ENCODE assay signal across 8 mouse cellular contexts in the genomic region with DNA sequence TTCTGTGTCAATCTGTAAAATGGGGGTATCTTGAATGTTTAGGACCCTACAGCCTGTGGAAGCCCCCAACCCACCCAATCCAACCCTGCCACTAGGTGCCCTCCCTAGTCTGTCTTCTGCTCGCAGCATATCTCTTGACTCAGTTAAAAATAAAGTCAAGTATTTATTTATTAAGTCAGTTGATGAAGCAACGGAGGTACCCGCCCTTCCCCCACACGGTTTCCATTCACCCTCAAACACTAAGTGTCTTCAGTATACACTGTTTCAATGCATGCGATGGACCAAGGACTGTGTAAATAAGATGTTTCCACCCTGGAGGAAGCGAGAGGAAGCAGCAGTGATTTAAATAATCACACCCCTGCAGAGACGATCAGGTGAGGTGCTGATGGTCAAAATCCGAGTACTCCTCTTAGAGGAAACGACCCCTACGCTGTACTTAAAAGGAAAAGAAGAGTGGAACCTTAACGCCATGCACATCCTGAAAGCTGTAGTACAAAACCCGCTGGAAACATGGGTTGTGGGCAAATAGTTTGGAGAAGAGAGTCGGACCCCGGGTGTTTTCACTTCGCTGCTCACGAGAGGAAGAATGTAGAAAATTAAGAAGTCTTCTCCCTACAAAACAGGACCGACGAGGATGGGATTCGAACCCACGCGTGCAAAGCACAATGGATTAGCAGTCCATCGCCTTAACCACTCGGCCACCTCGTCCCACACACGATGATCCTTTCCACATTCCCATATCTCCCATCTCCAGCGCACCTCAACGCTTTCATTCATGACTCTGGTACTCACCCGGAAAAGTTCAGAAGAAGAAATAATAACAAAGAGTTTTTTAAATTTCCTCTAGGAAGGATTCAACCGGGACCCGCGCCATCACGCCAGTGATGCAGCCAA. TPM values are rescaled to one million over a fixed set of nuclear protein-coding genes. Genes with fewer than 3 reads are reported as not detected.
DNase-seq lines count a peak whose midpoint lies in the region; ATAC-seq and TF ChIP-seq lines count a peak whose summit lies in the region.

No protein-coding gene starts in this region.

- TF ChIP-seq EP300 in lung, postnatal 0 days (IDR thresholded peaks at IDR 0.05): no peak

- H3K9me3 ChIP-seq in G1E (replicated peaks): no peaks in the 10 kb centered on the region
- H3K9me3 ChIP-seq in forebrain, postnatal 0 days (ENCODE audit: low read length): no peaks in the 10 kb centered on the region
- no peaks in the 10 kb centered on the region for H3K9me3 ChIP-seq in lung, postnatal 0 days (ENCODE audit: low read length)

- peaks cover 9% of the 10 kb centered on the region for H3K36me3 ChIP-seq in G1E (replicated peaks)
- peaks cover 5% of the 10 kb centered on the region; the same call in 1 of the 2 replicates for H3K36me3 ChIP-seq in forebrain, postnatal 0 days (ENCODE audit: insufficient read depth)
- no peaks in the 10 kb centered on the region for H3K36me3 ChIP-seq in lung, postnatal 0 days (ENCODE audit: insufficient read depth, low read length)

- TF ChIP-seq CTCF in G1E (IDR thresholded peaks at IDR 0.05; ENCODE audit: low read depth, low read length): no peak
- TF ChIP-seq CTCF in forebrain, postnatal 0 days (IDR thresholded peaks at IDR 0.05; ENCODE audit: low read depth): no peak
- TF ChIP-seq CTCF in lung, postnatal 0 days (IDR thresholded peaks at IDR 0.05): peak; percentile 0; the same call in 1 of the 2 replicates

- ATAC-seq in G1E (ENCODE audit: extremely low read depth, insufficient number of reproducible peaks, low FRiP score, poor library complexity, severe bottlenecking): no peak
- peak; percentile 16; the same call in 1 of the 2 replicates for ATAC-seq in cerebellum, adult (ENCODE audit: insufficient number of reproducible peaks, low FRiP score, low TSS enrichment)
- ATAC-seq in forebrain, postnatal 0 days: peak; percentile 44
- peak; percentile 15; the same call in 1 of the 2 replicates for ATAC-seq in lung, postnatal 0 days

- no peaks in the 10 kb centered on the region for H3K27me3 ChIP-seq in G1E (ENCODE audit: insufficient read depth, low read length)
- no peaks in the 10 kb centered on the region for H3K27me3 ChIP-seq in forebrain, postnatal 0 days (ENCODE audit: insufficient read depth, low read length)
- H3K27me3 ChIP-seq in lung, postnatal 0 days (replicated peaks; ENCODE audit: insufficient read depth, low read length): no peaks in the 10 kb centered on the region

- H3K27ac ChIP-seq in forebrain, postnatal 0 days (ENCODE audit: low read depth, low read length): peak overlapping the region; percentile 88
- H3K27ac ChIP-seq in lung, postnatal 0 days (ENCODE audit: low read length): no peak overlapping the region

- peak overlapping the region; percentile 94 for H3K9ac ChIP-seq in forebrain, postnatal 0 days
- peak overlapping the region; percentile 83; the same call in 1 of the 2 replicates for H3K9ac ChIP-seq in lung, postnatal 0 days (replicated peaks; ENCODE audit: low read depth)

- 5% methylated on average over 32 of the region's 32 CpGs for WGBS in forebrain, postnatal 0 days
- WGBS in lung, postnatal 0 days: 2% methylated on average over 32 of the region's 32 CpGs

- peaks cover 53% of the 10 kb centered on the region for H3K4me1 ChIP-seq in G1E (ENCODE audit: insufficient read depth, low read depth, low read length)
- H3K4me1 ChIP-seq in forebrain, postnatal 0 days (ENCODE audit: insufficient read depth): 0 out of 2 replicates have a peak, but pooled peaks cover 15% of the 10 kb centered on the region
- H3K4me1 ChIP-seq in lung, postnatal 0 days (ENCODE audit: insufficient read depth, low read depth, low read length): peaks cover 4% of the 10 kb centered on the region

- peak overlapping the region; percentile 93 for H3K4me2 ChIP-seq in forebrain, postnatal 0 days (ENCODE audit: low read depth)
- peak overlapping the region; percentile 77 for H3K4me2 ChIP-seq in lung, postnatal 0 days (replicated peaks; ENCODE audit: low read depth, low read length)

- H3K4me3 ChIP-seq in G1E (ENCODE audit: low read depth, low read length): peak overlapping the region; percentile 91
- peak overlapping the region; percentile 81 for H3K4me3 ChIP-seq in forebrain, postnatal 0 days (ENCODE audit: low read depth, low read length)
- peak overlapping the region; percentile 67 for H3K4me3 ChIP-seq in lung, postnatal 0 days (ENCODE audit: low read depth, low read length)

- DNase-seq in G1E (ENCODE audit: low spot score): no peak
- peak; percentile 91 for DNase-seq in forebrain, postnatal 0 days
- peak; percentile 84 for DNase-seq in heart, postnatal 4 days
- DNase-seq in layer of hippocampus, adult 9-11 months: peak; percentile 70
- DNase-seq in lung, postnatal 0 days (ENCODE audit: low spot score): peak; percentile 50
- DNase-seq in right cerebral cortex, adult 2 months (ENCODE audit: low spot score in 2 of 2): peak; percentile 91 to 94
- DNase-seq in urinary bladder, postnatal 14 days (ENCODE audit: low spot score): peak; percentile 77

RNA-seq across cellular contexts. Expression of a gene that starts 0.7 kb away (rescaled TPM):
- total RNA-seq in G1E (2014; fragmentation: Nextera tagmentation) (5.9 and 7.2 TPM in 2 replicates), G1E (2017) (1.7 and 3.4 TPM in 2 replicates)
- 8.4 and 8.9 TPM in 2 replicates for polyA plus RNA-seq in G1E (2012)
- 85.9 and 111 TPM in 2 replicates for total RNA-seq in forebrain, postnatal 0 days (2014; rRNA removed)
- 93.0 and 128 TPM in 2 replicates for polyA plus RNA-seq in forebrain, postnatal 0 days (2015; fragmentation: Nextera tagmentation; extraction: Ambion mirVana)
- 10 to 100 TPM; 33.0 to 36.8 TPM for total RNA-seq in heart, postnatal 4 days (2021)
- polyA plus RNA-seq in lung, postnatal 0 days (2015; fragmentation: Nextera tagmentation; extraction: Ambion mirVana): 33.8 and 36.3 TPM in 2 replicates

RNA-seq across cellular contexts. Expression of a gene that starts 0.8 kb away (rescaled TPM):
- total RNA-seq in G1E (2014; fragmentation: Nextera tagmentation) (0.60 TPM in 1 of 2 replicates, not detected in the other), G1E (2017) (4.6 and 6.6 TPM in 2 replicates)
- 0.33 and 0.34 TPM in 2 replicates for polyA plus RNA-seq in G1E (2012)
- 3.0 and 7.0 TPM in 2 replicates for total RNA-seq in forebrain, postnatal 0 days (2014; rRNA removed)
- 1.4 and 2.0 TPM in 2 replicates for polyA plus RNA-seq in forebrain, postnatal 0 days (2015; fragmentation: Nextera tagmentation; extraction: Ambion mirVana)
- total RNA-seq in heart, postnatal 4 days (2021): 1 to 10 TPM; 1.6 to 2.0 TPM
- polyA plus RNA-seq in lung, postnatal 0 days (2015; fragmentation: Nextera tagmentation; extraction: Ambion mirVana): 1.1 and 1.6 TPM in 2 replicates

RNA-seq across cellular contexts. Expression of a gene that starts 3.2 kb away (rescaled TPM):
- total RNA-seq in G1E (2014; fragmentation: Nextera tagmentation): 10.8 and 15.4 TPM in 2 replicates
- total RNA-seq in G1E (2017): 16.4 and 18.8 TPM in 2 replicates
- 65.6 and 88.7 TPM in 2 replicates for polyA plus RNA-seq in G1E (2012)
- 9.5 and 15.5 TPM in 2 replicates for total RNA-seq in forebrain, postnatal 0 days (2014; rRNA removed)
- 27.6 and 29.3 TPM in 2 replicates for polyA plus RNA-seq in forebrain, postnatal 0 days (2015; fragmentation: Nextera tagmentation; extraction: Ambion mirVana)
- 10 to 100 TPM; 16.7 to 18.2 TPM for total RNA-seq in heart, postnatal 4 days (2021)
- 40.8 and 47.6 TPM in 2 replicates for polyA plus RNA-seq in lung, postnatal 0 days (2015; fragmentation: Nextera tagmentation; extraction: Ambion mirVana)

RNA-seq across cellular contexts. Expression of a gene that starts 12.4 kb away (rescaled TPM):
- total RNA-seq in G1E (2014; fragmentation: Nextera tagmentation): 0.68 and 1.8 TPM in 2 replicates
- total RNA-seq in G1E (2017): 0.22 and 0.41 TPM in 2 replicates
- 0.30 and 0.72 TPM in 2 replicates for polyA plus RNA-seq in G1E (2012)
- 3.0 and 9.8 TPM in 2 replicates for total RNA-seq in forebrain, postnatal 0 days (2014; rRNA removed)
- polyA plus RNA-seq in forebrain, postnatal 0 days (2015; fragmentation: Nextera tagmentation; extraction: Ambion mirVana): 1.7 and 2.4 TPM in 2 replicates
- 1 to 10 TPM; 2.2 to 2.9 TPM for total RNA-seq in heart, postnatal 4 days (2021)
- 1.7 and 1.9 TPM in 2 replicates for polyA plus RNA-seq in lung, postnatal 0 days (2015; fragmentation: Nextera tagmentation; extraction: Ambion mirVana)

RNA-seq across cellular contexts. Expression of a gene that starts 14.3 kb away (rescaled TPM):
- total RNA-seq in G1E (2014; fragmentation: Nextera tagmentation) (4.3 and 5.8 TPM in 2 replicates), G1E (2017) (1.7 and 1.8 TPM in 2 replicates)
- 5.5 and 5.9 TPM in 2 replicates for polyA plus RNA-seq in G1E (2012)
- 12.8 and 14.2 TPM in 2 replicates for total RNA-seq in forebrain, postnatal 0 days (2014; rRNA removed)
- 14.5 and 17.1 TPM in 2 replicates for polyA plus RNA-seq in forebrain, postnatal 0 days (2015; fragmentation: Nextera tagmentation; extraction: Ambion mirVana)
- 10 to 100 TPM; 20.0 to 20.8 TPM for total RNA-seq in heart, postnatal 4 days (2021)
- polyA plus RNA-seq in lung, postnatal 0 days (2015; fragmentation: Nextera tagmentation; extraction: Ambion mirVana): 0.88 TPM in 2 replicates

Comparison
In these comparisons a context has a peak if more than half of its experiments do, and no peak if none do; other contexts are left out.
1. RNA of a gene that starts 0.7 kb away (total RNA-seq): 85.9 to 111 TPM in forebrain, postnatal 0 days and 33.0 to 36.8 TPM in heart, postnatal 4 days; 1.7 to 7.2 TPM in G1E; every median in the first group is over 4 times any median in the second.
2. Peak in every context shown above with its lines, with median percentiles within 50 percentile points of each other: H3K4me3 ChIP-seq.